Mouse (Mus musculus) forebrain, postnatal 0 days (tissue): ENCODE data around the gene Olfr45. TPM values are rescaled to one million over a fixed set of nuclear protein-coding genes. Genes with fewer than 3 reads are reported as not detected.
"Not testable (repeated sequence)": the region's sequence is repeated elsewhere in the genome, so short reads cannot be mapped to it uniquely, and the experiment has no call there.

Experiments
- ATAC-seq: fragments of 200-750 bp; cut with Nextera tagmentation; 2 replicates; pipeline ENCODE4 v1.8.0; 2017; ENCODE audit warnings: mild to moderate bottlenecking, moderate library complexity
- DNase-seq: peaks from one replicate; pipeline ENCODE4 v3.0.0-alpha.2; 2015
- H3K27ac ChIP-seq: fragments of 300-500 bp; sonication (generic); 2 replicates; pipeline ENCODE4 v1.5.1; 2014; ENCODE audit warnings: low read depth, mild to moderate bottlenecking, antibody characterized with exemption, low read length, moderate library complexity, mixed read lengths
- H3K27me3 ChIP-seq: fragments of 300-500 bp; sonication (generic); 2 replicates; pipeline ENCODE4 v1.6.1; 2014; ENCODE audit warnings: mild to moderate bottlenecking, low read length, mixed read lengths; ENCODE audit not compliant: insufficient read depth
- H3K36me3 ChIP-seq: fragments of 300-500 bp; sonication (generic); 2 replicates; pipeline ENCODE4 v1.6.1; 2014; ENCODE audit warnings: mild to moderate bottlenecking, moderate library complexity; ENCODE audit not compliant: insufficient read depth
- H3K4me1 ChIP-seq: fragments of 300-500 bp; sonication (generic); 2 replicates; pipeline ENCODE4 v1.6.1; 2014; ENCODE audit warnings: antibody characterized with exemption; ENCODE audit not compliant: insufficient read depth
- H3K4me2 ChIP-seq: fragments of 300-500 bp; sonication (generic); 2 replicates; pipeline ENCODE4 v1.6.1; 2014; ENCODE audit warnings: low read depth, mild to moderate bottlenecking, moderate library complexity
- H3K4me3 ChIP-seq: fragments of 300-500 bp; sonication (generic); 2 replicates; pipeline ENCODE4 v1.5.1; 2014; ENCODE audit warnings: low read depth, low read length, mixed read lengths
- H3K9ac ChIP-seq: fragments of 300-500 bp; sonication (generic); 2 replicates; pipeline ENCODE4 v1.6.1; 2014; ENCODE audit warnings: mild to moderate bottlenecking
- H3K9me3 ChIP-seq: fragments of 300-500 bp; sonication (generic); 2 replicates; pipeline ENCODE4 v1.6.1; 2016; ENCODE audit warnings: low read length
- CTCF ChIP-seq: sonication (generic); IDR thresholded peaks from 2 replicates; pipeline ENCODE4 v1.5.1; 2016; ENCODE audit warnings: antibody characterized with exemption, control low read depth, low read depth
- WGBS: fragments of 180-500 bp; shearing (Covaris S2); extraction: QIAGEN DNeasy Blood & Tissue Kit; methylation state at CpG from one replicate; pipeline ENCODE4 v1.1.7; 2014; 5-methylcytosine and 5-hydroxymethylcytosine counted together
- polyA plus RNA-seq: library from polyadenylated mRNA; unstranded; fragments of >200 nt; fragmentation: Nextera tagmentation; extraction: Ambion mirVana; gene quantifications from 2 replicates; pipeline ENCODE4 v1.2.1, GENCODE M21; 2015
- total RNA-seq: library from RNA; depleted of rRNA; stranded (reverse); fragments of >200 nt; gene quantifications from 2 replicates; pipeline ENCODE4 v1.2.3, GENCODE M21; 2014; rRNA removed

Gene Olfr45
- total RNA-seq (not detected in 2 replicates), polyA plus RNA-seq (not detected in 2 replicates)

DNA sequence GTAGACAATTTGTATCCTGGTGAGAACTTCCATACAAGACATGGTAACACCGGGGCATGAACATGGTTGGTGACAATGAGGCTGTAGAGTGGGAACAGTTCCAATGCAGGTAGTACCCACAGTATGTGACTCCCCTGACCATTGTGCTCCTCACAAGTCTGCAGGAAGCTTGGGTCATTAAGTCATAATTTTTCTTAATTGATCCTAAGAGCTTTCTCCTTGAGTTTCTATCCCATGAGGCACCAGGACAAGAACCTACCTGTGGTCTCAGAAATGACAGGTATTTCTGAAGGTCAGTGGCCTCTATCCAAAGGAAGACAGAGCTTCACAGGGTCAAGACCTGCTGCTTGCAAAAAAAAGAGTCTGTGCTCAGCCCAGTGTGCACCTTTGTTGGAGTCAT is at the start of gene Olfr45:
Olfr45 (plus strand) TSS at position 301 of the 400 bp plus-strand sequence.
- TF ChIP-seq CTCF, result no peak
- Histone ChIP-seq H3K4me2 (no peak within 1 kb of the TSS), H3K27me3 (no peaks in the 10 kb centered on the region), H3K36me3 (no peaks in the 10 kb centered on the region), H3K9ac (no peak within 1 kb of the TSS), H3K9me3 (no peaks in the 10 kb centered on the region), H3K4me3 (no peak within 1 kb of the TSS), H3K27ac (no peak within 1 kb of the TSS), H3K4me1 (no peaks in the 10 kb centered on the region)
- WGBS, result 88% methylated on average over 1 of the region's 1 CpGs
- ATAC-seq (no peak), DNase-seq (no peak)

- TF ChIP-seq CTCF, result no peak
- Histone ChIP-seq H3K4me1 (no peaks in the 10 kb centered on the region), H3K9me3 (no peaks in the 10 kb centered on the region), H3K36me3 (no peaks in the 10 kb centered on the region), H3K4me2 (no peak within 1 kb of the TSS), H3K9ac (no peak within 1 kb of the TSS), H3K27me3 (no peaks in the 10 kb centered on the region), H3K4me3 (no peak within 1 kb of the TSS), H3K27ac (no peak within 1 kb of the TSS)
- ATAC-seq, result no peak
- WGBS, result 88% methylated on average over 1 of the region's 1 CpGs
- no peak for DNase-seq
These were observed 35.6 kb upstream of the Olfr45 start, which contains the start of gene Olfr53 for GRCm38 (mm10) chr7:140646152-140646551. Olfr53 (plus strand) TSS chr7:140646452.

GRCm38 (mm10) chr7:140659630-140660029 is 22.1 kb upstream of the Olfr45 start, which contains the start of gene Olfr539:
Olfr539 (plus strand) TSS chr7:140659930.
- no peaks in the 10 kb centered on the region for H3K36me3 ChIP-seq
- no peaks in the 10 kb centered on the region for H3K27me3 ChIP-seq
- H3K4me3 ChIP-seq, result no peak within 1 kb of the TSS
- 61% methylated on average over 4 of the region's 4 CpGs for WGBS
- H3K9me3 ChIP-seq, result no peaks in the 10 kb centered on the region
- DNase-seq (no peak), ATAC-seq (no peak)
- no peak within 1 kb of the TSS for H3K9ac ChIP-seq
- H3K4me1 ChIP-seq, result no peaks in the 10 kb centered on the region
- no peak within 1 kb of the TSS for H3K4me2 ChIP-seq
- no peak for TF ChIP-seq CTCF
- no peak within 1 kb of the TSS for H3K27ac ChIP-seq

- not testable (repeated sequence) for ATAC-seq, H3K4me1 ChIP-seq, H3K4me3 ChIP-seq, H3K36me3 ChIP-seq, H3K4me2 ChIP-seq, DNase-seq, H3K9ac ChIP-seq, H3K27me3 ChIP-seq, H3K27ac ChIP-seq, H3K9me3 ChIP-seq
- 86% methylated on average over 3 of the region's 3 CpGs for WGBS
These were observed 11.1 kb upstream of the Olfr45 start for GRCm38 (mm10) chr7:140670693-140671092.

GRCm38 (mm10) chr7:140675863-140676262 is 5.9 kb upstream of the Olfr45 start:
- TF ChIP-seq CTCF, result no peak
- Histone ChIP-seq H3K4me1 (no peaks in the 10 kb centered on the region), H3K9me3 (no peaks in the 10 kb centered on the region), H3K4me2 (0 out of 2 replicates have a peak overlapping the region, but pooled peaks have one; percentile 27), H3K36me3 (no peaks in the 10 kb centered on the region), H3K27ac (no peak overlapping the region), H3K9ac (no peak overlapping the region), H3K27me3 (no peaks in the 10 kb centered on the region), H3K4me3 (peak overlapping the region; percentile 9; the same call in 1 of the 2 replicates)
- DNase-seq (no peak), ATAC-seq (no peak)
- 5% methylated on average over 4 of the region's 6 CpGs for WGBS

DNA sequence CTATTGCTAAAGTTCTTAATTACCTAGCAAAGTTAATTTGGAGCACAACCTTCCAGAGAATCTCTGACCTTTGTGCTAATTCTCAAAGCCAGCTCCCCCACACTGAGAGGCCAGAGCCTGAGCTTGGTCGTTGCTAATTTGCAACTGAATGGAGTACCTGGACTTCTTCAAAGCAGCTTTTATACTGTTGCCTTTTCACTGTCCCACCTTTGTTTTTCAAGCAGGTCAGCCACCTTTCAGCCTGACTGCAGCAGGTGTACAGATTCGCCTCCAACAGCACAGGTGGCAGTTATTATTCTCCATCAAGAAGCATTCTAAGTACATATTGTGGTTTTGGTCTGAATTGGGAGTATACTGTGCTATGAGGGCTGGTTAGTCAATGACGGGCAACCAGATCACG is 2.2 kb upstream of the Olfr45 start:
- not testable (repeated sequence) for H3K36me3 ChIP-seq, H3K4me1 ChIP-seq, H3K27me3 ChIP-seq, ATAC-seq, H3K27ac ChIP-seq, H3K4me2 ChIP-seq, H3K9me3 ChIP-seq, H3K9ac ChIP-seq, H3K4me3 ChIP-seq, DNase-seq
- 72% methylated on average over 4 of the region's 4 CpGs for WGBS

- no peaks in the 10 kb centered on the region for H3K4me1 ChIP-seq
- ATAC-seq (no peak), DNase-seq (no peak)
- H3K27me3 ChIP-seq, result no peaks in the 10 kb centered on the region
- H3K27ac ChIP-seq, result no peak within 1 kb of the TSS
- no peak for TF ChIP-seq CTCF
- H3K9ac ChIP-seq, result no peak within 1 kb of the TSS
- no peaks in the 10 kb centered on the region for H3K36me3 ChIP-seq
- no peaks in the 10 kb centered on the region for H3K9me3 ChIP-seq
- H3K4me2 ChIP-seq, result no peak within 1 kb of the TSS
- H3K4me3 ChIP-seq, result no peak within 1 kb of the TSS
These were observed 15.2 kb downstream of the Olfr45 start, which contains the start of gene Olfr541 for GRCm38 (mm10) chr7:140696967-140697366. Olfr541 (plus strand) TSS chr7:140697267.
